In the genomic region with DNA sequence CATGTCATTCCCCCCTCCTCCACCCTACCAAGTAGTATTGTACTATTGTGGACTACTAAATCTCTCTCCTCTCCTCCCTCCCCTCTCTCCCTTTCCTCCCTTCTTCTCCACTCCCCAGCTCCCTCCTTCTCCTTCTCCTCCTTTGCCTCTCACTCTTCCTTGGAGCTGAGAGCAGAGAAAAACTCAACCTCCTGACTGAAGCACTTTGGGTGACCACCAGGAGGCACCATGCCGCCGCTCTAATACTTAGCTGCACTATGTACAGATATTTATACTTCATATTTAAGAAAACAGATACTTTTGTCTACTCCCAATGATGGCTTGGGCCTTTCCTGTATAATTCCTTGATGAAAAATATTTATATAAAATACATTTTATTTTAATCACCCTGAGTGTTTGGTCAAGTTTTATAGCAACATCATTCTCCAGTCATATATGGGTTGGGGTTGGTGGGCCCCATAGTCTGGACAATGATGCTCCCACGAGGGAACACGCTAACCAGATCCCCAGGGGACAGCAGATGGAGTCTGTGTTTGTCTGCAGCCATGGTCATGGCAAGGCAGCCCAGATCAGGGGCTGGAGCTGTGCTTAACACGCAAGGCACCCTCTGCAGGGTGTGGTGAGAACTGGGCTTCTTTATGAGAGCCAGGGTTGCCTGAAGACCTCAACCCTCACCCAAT, we compare ENCODE assay signal across 12 mouse cellular contexts. TPM values are rescaled to one million over a fixed set of nuclear protein-coding genes. Genes with fewer than 3 reads are reported as not detected.
DNase-seq lines count a peak whose midpoint lies in the region; ATAC-seq and TF ChIP-seq lines count a peak whose summit lies in the region.
"Had no signal": no experiment of that assay in that cellular context is flagged by ENCODE, and none has a peak within 500 bp of the region (broad histone marks: within the 10 kb centered on the region; RNA-seq: fewer than 3 reads in every experiment).

No protein-coding gene starts in this region.

- no peaks in the 10 kb centered on the region for H3K36me3 ChIP-seq in embryonic facial prominence, embryonic 13.5 days

- no peak overlapping the region for H3K27ac ChIP-seq in left cerebral cortex, adult 2 months
- H3K27ac ChIP-seq in embryonic facial prominence, embryonic 13.5 days: no peak overlapping the region

- no peak overlapping the region for H3K4me2 ChIP-seq in embryonic facial prominence, embryonic 13.5 days

- intact Hi-C loops in left cerebral cortex, adult 2 months (cut with DNase I): no loop called here
- intact Hi-C loops in left cerebral cortex, postnatal 10 days (cut with DNase I): loop anchor here (5.0 kb wide), 4 partner anchors 93 to 403 kb away; no protein-coding TSS in a partner anchor

- H3K4me3 ChIP-seq in left cerebral cortex, adult 2 months: no peak overlapping the region
- no peak overlapping the region for H3K4me3 ChIP-seq in embryonic facial prominence, embryonic 13.5 days
- H3K4me3 ChIP-seq: erythroblast, embryonic 14.5 days had no signal

- peak; percentile 67 for TF ChIP-seq CTCF in left cerebral cortex, adult 2 months (IDR thresholded peaks at IDR 0.05)

- peak; percentile 35 for DNase-seq in embryo, embryonic 10 days (ENCODE audit: low spot score)
- no peak for DNase-seq in embryo, embryonic 9.5 days (ENCODE audit: extremely low spot score)
- peak; percentile 23 to 29 for DNase-seq in left cerebral cortex, adult 2 months (ENCODE audit: extremely low spot score in 1 of 2, low spot score in 2 of 2)
- no peak for DNase-seq in left cerebral cortex, postnatal 10 days (ENCODE audit: extremely low spot score in 1 of 2, low spot score in 2 of 2)
- peak; percentile 20 for DNase-seq in A20 (ENCODE audit: low read depth, low spot score)
- no peak for DNase-seq in layer of hippocampus, postnatal 36 days
- DNase-seq in T-cell, adult 2 months (ENCODE audit: low spot score): no peak

- ATAC-seq in embryonic facial prominence, embryonic 13.5 days (ENCODE audit: insufficient number of reproducible peaks, insufficient read depth, low FRiP score, low TSS enrichment, low read depth): no peak
- ATAC-seq: inflammation-experienced regulatory T-cells, adult 6 months had no signal

- H3K4me1 ChIP-seq in embryonic facial prominence, embryonic 13.5 days: no peaks in the 10 kb centered on the region

- peak overlapping the region; percentile 12; the same call in 1 of the 2 replicates for H3K9ac ChIP-seq in embryonic facial prominence, embryonic 13.5 days

- 61% methylated on average over 5 of the region's 5 CpGs for WGBS in embryonic facial prominence, embryonic 13.5 days

- no peaks in the 10 kb centered on the region for H3K9me3 ChIP-seq in embryonic facial prominence, embryonic 13.5 days
- H3K9me3 ChIP-seq: G1E; megakaryocyte, embryonic 14.5 days had no signal

- H3K27me3 ChIP-seq in embryonic facial prominence, embryonic 13.5 days: peaks cover 9% of the 10 kb centered on the region; the same call in 1 of the 2 replicates

RNA-seq across cellular contexts. Expression of gene Lgals9, which starts 24.8 kb away (rescaled TPM):
- 1 to 10 TPM; 4.2 to 5.5 TPM for total RNA-seq in left cerebral cortex, adult 2 months (2021)
- total RNA-seq in left cerebral cortex, postnatal 10 days (2021): 1 to 10 TPM; 7.3 to 8.3 TPM
- 18.4 and 22.2 TPM in 2 replicates for polyA plus RNA-seq in embryonic facial prominence, embryonic 13.5 days (2015; fragmentation: Nextera tagmentation; extraction: Ambion mirVana)
- 1 to 10 TPM; 4.9 to 5.0 TPM for total RNA-seq in layer of hippocampus, postnatal 36 days (2021)

RNA-seq across cellular contexts. Expression of gene Nos2, which starts 39.4 kb away (rescaled TPM):
- under 1 TPM; 0.28 to 0.43 TPM for total RNA-seq in left cerebral cortex, adult 2 months (2021)
- total RNA-seq in left cerebral cortex, postnatal 10 days (2021): 1 to 10 TPM; 1.3 to 2.4 TPM
- 0.95 and 1.1 TPM in 2 replicates for polyA plus RNA-seq in embryonic facial prominence, embryonic 13.5 days (2015; fragmentation: Nextera tagmentation; extraction: Ambion mirVana)
- total RNA-seq in layer of hippocampus, postnatal 36 days (2021): under 1 TPM; 0.37 to 0.51 TPM
- total RNA-seq: G1E had no signal
- polyA plus RNA-seq: erythroblast, embryonic 14.5 days; G1E; inflammation-experienced regulatory T-cells, adult 6 months had no signal

Comparison
In these comparisons a context has a peak if more than half of its experiments do, and no peak if none do; other contexts are left out.
1. DNase-seq: peak in embryo, embryonic 10 days (single experiment), left cerebral cortex, adult 2 months (2 of 2) and A20 (single experiment); none in embryo, embryonic 9.5 days (single experiment), left cerebral cortex, postnatal 10 days (0 of 2), layer of hippocampus, postnatal 36 days (0 of 2) and T-cell, adult 2 months (single experiment).